Mouse (Mus musculus) embryonic facial prominence, embryonic 12.5 days (tissue): Measurements from ENCODE around the gene Tlcd2. TPM values are rescaled to one million over a fixed set of nuclear protein-coding genes. Genes with fewer than 3 reads are reported as not detected.
A peak's percentile ranks its signal among the peaks of the same experiment; 100 is the strongest.

Source experiments
- ATAC-seq: fragments of 200-750 bp; cut with Nextera tagmentation; 2 replicates; pipeline ENCODE4 v1.8.0; 2017; ENCODE audit not compliant: insufficient number of reproducible peaks, insufficient read depth, low FRiP score, low TSS enrichment
- H3K27ac ChIP-seq: fragments of 300-500 bp; sonication (generic); 2 replicates; pipeline ENCODE4 v1.5.1; 2016; ENCODE audit warnings: mild to moderate bottlenecking
- H3K27me3 ChIP-seq: fragments of 300-500 bp; sonication (generic); 2 replicates; pipeline ENCODE4 v1.6.1; 2016; ENCODE audit warnings: mild to moderate bottlenecking, moderate library complexity
- H3K36me3 ChIP-seq: fragments of 300-500 bp; sonication (generic); 2 replicates; pipeline ENCODE4 v1.6.1; 2016; ENCODE audit warnings: mild to moderate bottlenecking
- H3K4me1 ChIP-seq: fragments of 300-500 bp; sonication (generic); 2 replicates; pipeline ENCODE4 v1.6.1; 2016
- H3K4me2 ChIP-seq: fragments of 300-500 bp; sonication (generic); replicated peaks from 2 replicates; pipeline ENCODE4 v1.6.1; 2016; ENCODE audit warnings: mild to moderate bottlenecking, moderate library complexity
- H3K4me3 ChIP-seq: fragments of 300-500 bp; sonication (generic); 2 replicates; pipeline ENCODE4 v1.5.1; 2016; ENCODE audit warnings: mild to moderate bottlenecking
- H3K9ac ChIP-seq: fragments of 300-500 bp; sonication (generic); 2 replicates; pipeline ENCODE4 v1.6.1; 2016; ENCODE audit warnings: mild to moderate bottlenecking, moderate library complexity
- H3K9me3 ChIP-seq: fragments of 300-500 bp; sonication (generic); 2 replicates; pipeline ENCODE4 v1.6.1; 2016; ENCODE audit warnings: mild to moderate bottlenecking, moderate library complexity
- WGBS: fragments of 180-500 bp; shearing (Covaris S2); methylation state at CpG from one replicate; pipeline ENCODE4 v1.1.7; 2016; 5-methylcytosine and 5-hydroxymethylcytosine counted together
- polyA plus RNA-seq: library from polyadenylated mRNA; unstranded; fragments of >200 nt; fragmentation: Nextera tagmentation; extraction: Ambion mirVana; gene quantifications from 2 replicates; pipeline ENCODE4 v1.2.1, GENCODE M21; 2016

Tlcd2 gene
- polyA plus RNA-seq, 1 experiment from 2014 or later: 26.6 TPM

DNA sequence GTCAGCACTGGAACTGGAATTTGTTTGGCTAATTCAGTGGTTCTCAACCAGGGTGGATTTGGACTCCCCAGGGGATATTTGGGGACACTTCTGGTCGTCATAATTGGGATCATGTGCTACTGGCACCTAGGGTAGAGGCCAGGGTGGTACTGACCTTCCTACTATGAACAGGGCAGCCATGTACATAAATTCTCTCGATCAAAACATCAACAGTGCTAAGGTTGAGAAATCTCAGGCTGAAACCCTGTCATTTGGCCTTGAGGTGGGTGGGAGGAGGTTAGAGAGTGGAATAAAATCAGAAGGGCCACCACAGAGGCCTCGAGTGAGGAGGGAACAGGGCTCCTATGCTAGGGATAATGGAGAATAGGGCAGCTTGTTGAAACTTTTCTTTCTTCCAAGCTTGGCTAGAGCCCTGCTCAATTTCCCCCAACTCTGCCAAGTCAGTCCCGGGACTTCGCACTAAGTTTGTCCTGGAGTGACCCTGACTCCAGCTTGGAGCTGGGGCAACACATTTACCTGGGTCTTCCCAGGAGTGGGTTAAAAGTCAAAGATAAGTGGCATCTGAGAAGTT lies 2.3 kb upstream of the Tlcd2 start:
- Histone ChIP-seq H3K9me3 (no peaks in the 10 kb centered on the region), H3K27ac (peak overlapping the region; percentile 95), H3K27me3 (no peaks in the 10 kb centered on the region), H3K9ac (no peak overlapping the region; the same call in 1 of the 2 replicates), H3K4me2 (no peak overlapping the region; the same call in 1 of the 2 replicates), H3K36me3 (no peaks in the 10 kb centered on the region), H3K4me1 (peaks cover 39% of the 10 kb centered on the region), H3K4me3 (0 out of 2 replicates have a peak overlapping the region, but pooled peaks have one; percentile 69)
- 70% methylated on average over 5 of the region's 5 CpGs for WGBS
- ATAC-seq: no peak

DNA sequence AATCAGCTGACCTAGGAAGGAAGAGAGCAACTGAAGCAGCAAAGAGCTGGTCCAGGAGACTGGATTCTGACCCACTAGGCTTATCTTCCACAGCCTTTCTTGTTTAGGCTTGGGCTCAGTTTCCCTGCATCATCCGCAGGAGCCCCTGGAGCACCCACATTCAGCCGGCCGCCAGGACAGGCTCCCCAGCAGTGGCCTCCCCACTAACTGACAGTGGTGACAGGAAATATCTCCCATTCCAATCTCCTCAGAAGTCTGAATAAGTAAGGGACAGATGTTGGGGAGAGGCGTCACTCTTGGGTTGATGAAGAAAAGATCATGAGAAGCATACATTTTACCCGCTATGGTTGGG lies 1.8 kb upstream of the Tlcd2 start:
- no peaks in the 10 kb centered on the region for H3K36me3 ChIP-seq
- WGBS: 21% methylated on average over 5 of the region's 5 CpGs
- H3K9me3 ChIP-seq: no peaks in the 10 kb centered on the region
- H3K4me2 ChIP-seq: peak overlapping the region; percentile 98
- peak overlapping the region; percentile 95 for H3K27ac ChIP-seq
- peaks cover 38% of the 10 kb centered on the region for H3K4me1 ChIP-seq
- H3K9ac ChIP-seq: no peak overlapping the region; the same call in 1 of the 2 replicates
- H3K4me3 ChIP-seq: peak overlapping the region; percentile 69; the same call in 1 of the 2 replicates
- no peaks in the 10 kb centered on the region for H3K27me3 ChIP-seq
- ATAC-seq: no peak

DNA sequence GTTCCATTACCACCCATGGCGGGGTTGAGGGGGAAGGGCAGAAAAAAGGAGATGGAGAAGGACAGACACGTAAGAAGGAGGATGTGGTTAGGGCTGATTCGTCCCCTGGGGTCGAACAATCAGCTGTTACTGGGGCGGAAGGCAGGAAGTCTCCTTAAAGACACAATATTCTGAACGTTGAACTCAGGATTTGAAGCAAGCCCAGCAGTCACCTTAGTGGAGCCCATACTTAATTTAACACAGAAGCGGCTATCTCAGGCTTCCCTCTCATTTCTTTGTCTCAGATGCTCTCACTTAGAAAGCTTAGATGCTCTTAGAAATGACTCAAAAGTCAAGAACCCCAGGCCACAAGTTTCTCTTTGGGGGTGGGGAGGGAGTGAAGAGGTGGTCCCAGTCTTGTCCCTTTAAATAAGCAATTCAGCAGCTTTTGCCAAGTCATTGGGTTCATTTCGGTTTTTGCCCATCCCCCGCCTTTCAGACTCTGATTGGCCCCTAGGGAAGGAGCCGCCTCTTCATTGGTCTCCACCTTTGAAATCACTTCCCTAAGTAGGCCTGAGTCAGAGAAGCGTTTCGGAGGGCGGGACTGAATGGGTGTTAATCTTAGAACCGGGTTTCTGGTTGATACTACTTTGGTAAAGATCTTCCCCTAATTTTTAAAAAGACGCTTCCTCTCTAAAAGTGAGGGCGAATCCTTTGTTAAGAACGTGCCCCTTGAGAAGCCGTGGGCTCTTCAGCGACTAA lies 1.2 kb upstream of the Tlcd2 start:
- no peak for ATAC-seq
- H3K4me2 ChIP-seq: peak overlapping the region; percentile 98
- H3K27me3 ChIP-seq: no peaks in the 10 kb centered on the region
- whole genome bisulfite sequencing: 2% methylated on average over 19 of the region's 19 CpGs
- no peaks in the 10 kb centered on the region for H3K9me3 ChIP-seq
- peak overlapping the region; percentile 59 for H3K9ac ChIP-seq
- 0 out of 2 replicates have a peak, but pooled peaks cover 3% of the 10 kb centered on the region for H3K36me3 ChIP-seq
- peak overlapping the region; percentile 95 for H3K27ac ChIP-seq
- peak overlapping the region; percentile 69 for H3K4me3 ChIP-seq
- H3K4me1 ChIP-seq: peaks cover 33% of the 10 kb centered on the region

DNA sequence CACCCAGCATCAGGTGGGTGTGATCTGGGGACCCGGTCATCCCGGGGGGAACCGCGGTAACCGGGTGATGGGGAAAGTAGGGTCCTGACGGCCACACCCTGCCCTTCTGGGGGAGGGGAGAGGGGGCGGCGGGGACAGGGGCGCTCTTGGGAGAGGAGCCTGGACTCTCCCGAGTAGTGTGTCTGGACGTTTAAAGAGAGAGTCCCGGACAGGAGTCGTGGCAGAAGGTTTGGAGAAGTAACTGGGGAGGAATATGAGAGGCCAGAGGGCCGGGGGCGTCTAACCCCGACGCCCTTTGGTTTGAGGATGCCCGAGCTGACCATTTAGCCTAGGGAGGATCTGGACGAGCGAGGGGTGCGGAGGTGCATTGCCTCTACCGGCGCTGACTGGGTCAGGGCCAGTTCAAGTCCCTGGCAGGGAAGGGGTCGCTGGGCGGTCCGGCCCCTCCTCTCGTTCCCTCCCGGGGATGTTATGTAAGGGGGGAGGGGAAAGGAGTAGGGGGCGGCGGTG lies 283 bp downstream of the Tlcd2 start:
- Histone ChIP-seq H3K4me1 (peaks cover 33% of the 10 kb centered on the region), H3K36me3 (0 out of 2 replicates have a peak, but pooled peaks cover 10% of the 10 kb centered on the region), H3K27ac (peak overlapping the region; percentile 81), H3K27me3 (no peaks in the 10 kb centered on the region), H3K4me3 (peak overlapping the region; percentile 69), H3K9me3 (no peaks in the 10 kb centered on the region), H3K4me2 (peak overlapping the region; percentile 98), H3K9ac (peak overlapping the region; percentile 56)
- ATAC-seq: 0 out of 2 replicates have a peak, but pooled peaks have one; percentile 1
- under 1% methylated on average over 30 of the region's 30 CpGs for WGBS

DNA sequence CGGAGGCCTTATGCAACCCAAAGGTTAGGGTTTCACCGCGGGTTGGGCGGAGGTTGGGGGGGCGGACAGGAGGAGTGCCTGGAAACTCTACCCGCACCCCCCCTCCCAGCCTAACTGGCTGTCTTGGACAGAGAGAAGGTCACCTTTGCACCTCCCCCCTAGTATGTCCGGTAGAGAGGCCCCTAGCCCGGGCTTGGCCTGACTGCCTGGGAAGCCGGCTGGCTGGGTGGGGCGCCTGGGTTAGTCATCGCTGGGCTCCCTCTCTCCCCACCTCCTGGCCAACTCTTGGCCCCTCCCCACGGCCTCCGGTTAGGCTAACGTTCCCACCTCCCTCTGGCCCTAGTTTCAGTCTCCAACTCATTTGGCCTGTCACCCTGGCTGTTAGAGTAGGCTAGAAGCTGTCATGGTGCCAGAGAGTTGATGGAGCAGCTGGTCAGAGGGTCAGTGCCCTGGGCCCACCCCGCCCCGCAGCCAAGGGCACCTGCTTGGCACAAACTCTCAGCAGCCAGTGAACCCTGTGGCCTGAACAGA lies 803 bp downstream of the Tlcd2 start:
- no peaks in the 10 kb centered on the region for H3K9me3 ChIP-seq
- H3K4me1 ChIP-seq: peaks cover 33% of the 10 kb centered on the region
- ATAC-seq: no peak
- no peaks in the 10 kb centered on the region for H3K27me3 ChIP-seq
- 0 out of 2 replicates have a peak, but pooled peaks cover 10% of the 10 kb centered on the region for H3K36me3 ChIP-seq
- peak overlapping the region; percentile 56 for H3K9ac ChIP-seq
- peak overlapping the region; percentile 81 for H3K27ac ChIP-seq
- peak overlapping the region; percentile 69 for H3K4me3 ChIP-seq
- H3K4me2 ChIP-seq: peak overlapping the region; percentile 98
- WGBS: 4% methylated on average over 16 of the region's 16 CpGs

DNA sequence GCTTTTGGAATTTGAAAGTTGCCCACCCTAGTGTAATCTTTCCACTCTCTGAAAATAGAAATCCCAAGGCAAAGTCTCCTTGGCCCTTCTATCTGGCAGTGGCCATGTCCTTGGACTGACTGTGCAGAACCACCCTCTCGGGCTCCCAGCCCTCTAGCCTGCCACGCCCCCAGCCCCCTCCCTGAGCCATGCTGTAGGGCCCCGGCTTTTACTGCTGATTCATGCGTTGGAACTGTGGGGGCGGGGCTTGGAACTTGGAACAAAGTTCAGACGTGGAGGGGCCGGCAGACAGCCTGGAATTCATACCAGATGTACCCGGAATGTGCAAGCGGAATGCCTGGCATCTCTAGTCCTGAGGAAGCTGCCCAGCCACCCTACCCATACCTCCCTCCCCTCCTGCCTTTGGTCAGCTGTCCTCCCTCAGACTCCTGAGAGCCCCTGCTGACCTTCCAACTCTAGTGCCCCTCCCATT lies 1.4 kb downstream of the Tlcd2 start:
- Histone ChIP-seq H3K4me3 (peak overlapping the region; percentile 69), H3K9me3 (no peaks in the 10 kb centered on the region), H3K4me1 (peaks cover 33% of the 10 kb centered on the region), H3K36me3 (0 out of 2 replicates have a peak, but pooled peaks cover 10% of the 10 kb centered on the region), H3K27ac (peak overlapping the region; percentile 81), H3K9ac (no peak overlapping the region), H3K27me3 (no peaks in the 10 kb centered on the region), H3K4me2 (peak overlapping the region; percentile 98)
- WGBS: 0% methylated on average over 9 of the region's 9 CpGs
- ATAC-seq: no peak

DNA sequence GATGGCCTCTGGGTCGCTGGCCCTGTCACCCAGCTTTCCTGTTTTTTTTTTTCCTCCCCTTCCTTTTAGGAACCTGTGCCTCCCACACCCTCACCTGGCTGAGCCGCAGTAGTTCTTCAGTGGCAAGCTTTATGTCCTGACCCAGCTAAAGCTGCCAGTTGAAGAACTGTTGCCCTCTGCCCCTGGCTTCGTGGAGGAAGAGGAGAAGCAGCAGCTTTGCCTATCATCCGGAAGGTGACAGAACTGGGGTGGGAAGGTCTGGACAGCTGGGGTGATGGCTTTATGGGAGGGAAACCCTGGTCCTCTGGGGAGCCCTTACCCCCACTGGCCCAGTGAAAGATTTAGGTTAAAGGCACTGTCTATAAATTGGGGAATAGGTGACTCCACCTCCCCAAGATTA lies 2.1 kb downstream of the Tlcd2 start:
- 0 out of 2 replicates have a peak, but pooled peaks cover 10% of the 10 kb centered on the region for H3K36me3 ChIP-seq
- H3K4me3 ChIP-seq: no peak overlapping the region
- peaks cover 33% of the 10 kb centered on the region for H3K4me1 ChIP-seq
- no peak for ATAC-seq
- no peaks in the 10 kb centered on the region for H3K9me3 ChIP-seq
- no peak overlapping the region for H3K9ac ChIP-seq
- no peaks in the 10 kb centered on the region for H3K27me3 ChIP-seq
- H3K4me2 ChIP-seq: peak overlapping the region; percentile 98
- peak overlapping the region; percentile 81; the same call in 1 of the 2 replicates for H3K27ac ChIP-seq
- 60% methylated on average over 4 of the region's 4 CpGs for WGBS

DNA sequence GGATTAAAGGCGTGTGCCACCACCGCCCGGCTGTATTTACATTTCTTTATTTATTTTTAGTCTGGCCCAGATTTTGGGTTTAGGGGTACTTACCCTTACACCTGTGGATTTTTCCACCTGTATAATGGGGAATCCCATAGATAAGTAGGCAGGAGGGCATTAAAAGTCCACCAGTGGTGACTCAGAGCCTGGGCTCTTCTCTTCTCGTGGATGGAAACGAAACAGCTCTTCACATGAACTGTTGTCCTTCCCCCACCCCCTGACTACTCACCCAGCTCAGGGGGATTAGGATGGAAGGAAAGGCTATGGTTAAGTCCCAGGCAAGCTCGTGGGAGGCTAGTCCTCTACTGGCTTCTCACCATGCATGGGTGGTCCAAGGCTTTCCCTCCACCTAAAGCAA lies 2.9 kb downstream of the Tlcd2 start:
- no peak overlapping the region for H3K9ac ChIP-seq
- no peaks in the 10 kb centered on the region for H3K27me3 ChIP-seq
- H3K36me3 ChIP-seq: 0 out of 2 replicates have a peak, but pooled peaks cover 10% of the 10 kb centered on the region
- H3K4me1 ChIP-seq: peaks cover 31% of the 10 kb centered on the region
- WGBS: 88% methylated on average over 6 of the region's 6 CpGs
- no peak overlapping the region for H3K27ac ChIP-seq
- H3K4me2 ChIP-seq: no peak overlapping the region
- no peaks in the 10 kb centered on the region for H3K9me3 ChIP-seq
- ATAC-seq: no peak
- H3K4me3 ChIP-seq: no peak overlapping the region

DNA sequence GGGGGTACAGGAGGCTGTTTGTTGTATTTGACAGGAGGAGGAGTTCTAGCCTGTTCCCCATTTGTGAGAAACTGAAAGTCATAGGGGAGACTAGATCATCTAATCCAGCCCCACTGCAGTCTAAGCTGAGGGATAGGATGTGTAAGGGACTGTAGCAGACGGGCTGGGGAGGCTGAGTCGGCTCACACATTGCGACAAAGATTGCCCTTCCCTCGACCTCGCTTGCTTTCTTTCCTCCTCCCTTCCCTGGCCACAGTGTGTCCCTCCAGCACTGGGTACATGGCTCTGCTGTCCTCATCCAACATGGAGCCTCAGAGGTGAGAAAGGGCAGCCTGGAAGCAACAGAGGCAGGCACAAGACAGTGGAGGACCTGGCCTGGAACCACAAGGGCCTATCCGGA lies 3.5 kb downstream of the Tlcd2 start:
- H3K4me2 ChIP-seq: no peak overlapping the region
- H3K9ac ChIP-seq: no peak overlapping the region
- no peaks in the 10 kb centered on the region for H3K9me3 ChIP-seq
- 86% methylated on average over 6 of the region's 6 CpGs for whole genome bisulfite sequencing
- no peak overlapping the region for H3K27ac ChIP-seq
- no peak overlapping the region for H3K4me3 ChIP-seq
- 0 out of 2 replicates have a peak, but pooled peaks cover 10% of the 10 kb centered on the region for H3K36me3 ChIP-seq
- H3K4me1 ChIP-seq: peaks cover 25% of the 10 kb centered on the region
- no peak for ATAC-seq
- H3K27me3 ChIP-seq: no peaks in the 10 kb centered on the region

DNA sequence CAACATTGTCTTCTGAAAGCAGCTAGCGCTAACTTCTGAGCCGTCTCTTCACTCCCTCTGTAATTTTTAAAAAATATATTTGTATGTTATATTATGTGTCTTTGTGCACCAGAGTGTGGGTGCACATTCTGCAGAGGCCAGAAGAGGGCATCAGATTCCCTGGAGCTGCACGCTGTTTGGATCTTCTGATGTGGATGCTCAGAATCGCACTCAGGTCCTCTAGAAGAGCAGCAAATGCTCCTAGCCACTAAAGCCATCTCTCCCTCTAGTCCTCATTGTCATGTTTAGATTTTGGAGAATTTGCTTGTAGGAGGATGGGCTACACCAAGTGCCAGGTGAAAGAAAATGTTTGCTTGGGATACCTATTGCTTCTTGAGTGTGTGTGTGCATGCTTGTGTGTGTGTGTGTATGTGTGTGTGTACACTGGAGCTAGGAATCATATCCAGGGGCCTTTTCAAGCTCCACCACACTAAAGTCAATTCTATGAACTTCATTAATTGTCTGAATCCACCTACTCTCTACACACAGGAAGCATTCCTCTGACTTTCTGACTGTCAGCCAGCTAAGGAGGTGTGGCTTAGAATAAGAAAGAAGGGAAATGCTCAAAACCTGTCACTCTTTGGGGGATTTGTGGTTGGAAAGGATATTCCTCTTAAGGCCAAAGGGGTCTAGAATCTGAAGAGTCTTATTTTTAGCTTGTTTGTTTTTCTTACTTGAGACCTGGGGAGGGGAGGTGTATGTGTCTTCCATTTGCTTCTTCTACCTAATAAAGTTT lies 5.4 kb downstream of the Tlcd2 start:
- Histone ChIP-seq H3K9me3 (no peaks in the 10 kb centered on the region), H3K4me3 (no peak overlapping the region), H3K9ac (no peak overlapping the region), H3K4me2 (no peak overlapping the region), H3K36me3 (0 out of 2 replicates have a peak, but pooled peaks cover 10% of the 10 kb centered on the region), H3K4me1 (peaks cover 19% of the 10 kb centered on the region), H3K27me3 (no peaks in the 10 kb centered on the region), H3K27ac (no peak overlapping the region)
- ATAC-seq: no peak
- 95% methylated on average over 4 of the region's 4 CpGs for WGBS
